Mouse (Mus musculus) heart, embryonic 11.5 days (tissue): ENCODE data around the gene Rgs7bp. TPM values are rescaled to one million over a fixed set of nuclear protein-coding genes. Genes with fewer than 3 reads are reported as not detected.
A peak's percentile ranks its signal among the peaks of the same experiment; 100 is the strongest.

Experiments used
- ATAC-seq: fragments of 200-750 bp; cut with Nextera tagmentation; replicated peaks from 2 replicates; pipeline ENCODE4 v1.8.0; 2017; ENCODE audit warnings: moderate library complexity; ENCODE audit not compliant: insufficient number of reproducible peaks, low FRiP score, low TSS enrichment
- H3K27ac ChIP-seq: fragments of 300-500 bp; sonication (generic); 2 replicates; pipeline ENCODE4 v1.5.1; 2014; ENCODE audit warnings: mild to moderate bottlenecking, low read depth, low read length
- H3K27me3 ChIP-seq: fragments of 300-500 bp; sonication (generic); 2 replicates; pipeline ENCODE4 v1.6.1; 2014; ENCODE audit warnings: mild to moderate bottlenecking, low read length, mixed read lengths; ENCODE audit not compliant: control insufficient read depth, insufficient read depth
- H3K36me3 ChIP-seq: fragments of 300-500 bp; sonication (generic); 2 replicates; pipeline ENCODE4 v1.6.1; 2014; ENCODE audit warnings: mild to moderate bottlenecking, low read length, moderate library complexity, mixed read lengths; ENCODE audit not compliant: control insufficient read depth, insufficient read depth
- H3K4me1 ChIP-seq: fragments of 300-500 bp; sonication (generic); 2 replicates; pipeline ENCODE4 v1.6.1; 2014; ENCODE audit warnings: low read length; ENCODE audit not compliant: control insufficient read depth, insufficient read depth
- H3K4me2 ChIP-seq: fragments of 300-500 bp; sonication (generic); 2 replicates; pipeline ENCODE4 v1.6.1; 2014; ENCODE audit warnings: mild to moderate bottlenecking, moderate library complexity
- H3K4me3 ChIP-seq: fragments of 300-500 bp; sonication (generic); 2 replicates; pipeline ENCODE4 v1.5.1; 2014; ENCODE audit warnings: low read depth, low read length
- H3K9ac ChIP-seq: fragments of 300-500 bp; sonication (generic); 2 replicates; pipeline ENCODE4 v1.6.1; 2014; ENCODE audit warnings: mild to moderate bottlenecking, low read depth, low read length, moderate library complexity
- H3K9me3 ChIP-seq: fragments of 300-500 bp; sonication (generic); replicated peaks from 2 replicates; pipeline ENCODE4 v1.6.1; 2016; ENCODE audit warnings: low read length; ENCODE audit not compliant: control insufficient read depth
- WGBS: fragments of 180-500 bp; shearing (Covaris S2); extraction: QIAGEN DNeasy Blood & Tissue Kit; methylation state at CpG from one replicate; pipeline ENCODE4 v1.1.7; 2014; ENCODE audit not compliant: insufficient replicate concordance; 5-methylcytosine and 5-hydroxymethylcytosine counted together
- polyA plus RNA-seq: library from polyadenylated mRNA; unstranded; fragments of >200 nt; fragmentation: Nextera tagmentation; extraction: Ambion mirVana; gene quantifications from 2 replicates; pipeline ENCODE4 v1.2.1, GENCODE M21; 2014

The Rgs7bp gene
- polyA plus RNA-seq, 1 experiment from 2014 or later = 3.4 TPM

GRCm38 (mm10) chr13:105055374-105055773 lies 644 bp upstream of the Rgs7bp start:
- Histone ChIP-seq H3K9ac (no peak overlapping the region), H3K27me3 (no peaks in the 10 kb centered on the region), H3K4me1 (no peaks in the 10 kb centered on the region), H3K36me3 (no peaks in the 10 kb centered on the region), H3K9me3 (no peaks in the 10 kb centered on the region), H3K4me3 (peak overlapping the region; percentile 67), H3K27ac (no peak overlapping the region), H3K4me2 (peak overlapping the region; percentile 77)
- no peak; the same call in 1 of the 2 replicates for ATAC-seq
- WGBS = 20% methylated on average over 5 of the region's 5 CpGs

GRCm38 (mm10) chr13:105054941-105055309 lies 195 bp upstream of the Rgs7bp start:
- H3K27me3 ChIP-seq = no peaks in the 10 kb centered on the region
- H3K27ac ChIP-seq = no peak overlapping the region
- no peaks in the 10 kb centered on the region for H3K4me1 ChIP-seq
- ATAC-seq = no peak
- peak overlapping the region; percentile 72 for H3K9ac ChIP-seq
- no peaks in the 10 kb centered on the region for H3K36me3 ChIP-seq
- H3K4me3 ChIP-seq = peak overlapping the region; percentile 67
- H3K9me3 ChIP-seq = no peaks in the 10 kb centered on the region
- 1% methylated on average over 8 of the region's 8 CpGs for WGBS
- H3K4me2 ChIP-seq = peak overlapping the region; percentile 77

- H3K4me3 ChIP-seq = peak overlapping the region; percentile 67
- 0 out of 2 replicates have a peak overlapping the region, but pooled peaks have one; percentile 60 for H3K27ac ChIP-seq
- peak overlapping the region; percentile 77 for H3K4me2 ChIP-seq
- peak; percentile 27; the same call in 1 of the 2 replicates for ATAC-seq
- H3K36me3 ChIP-seq = no peaks in the 10 kb centered on the region
- 1% methylated on average over 12 of the region's 12 CpGs for WGBS
- no peaks in the 10 kb centered on the region for H3K9me3 ChIP-seq
- peaks cover under 1% of the 10 kb centered on the region; the same call in 1 of the 2 replicates for H3K4me1 ChIP-seq
- H3K9ac ChIP-seq = peak overlapping the region; percentile 72
- H3K27me3 ChIP-seq = no peaks in the 10 kb centered on the region
Measured at GRCm38 (mm10) chr13:105053618-105054017, 1.1 kb downstream of the Rgs7bp start.

GRCm38 (mm10) chr13:105051432-105051831 lies 3.3 kb downstream of the Rgs7bp start:
- ATAC-seq = no peak
- Histone ChIP-seq H3K27me3 (no peaks in the 10 kb centered on the region), H3K4me1 (peaks cover 7% of the 10 kb centered on the region), H3K36me3 (no peaks in the 10 kb centered on the region), H3K4me2 (0 out of 2 replicates have a peak overlapping the region, but pooled peaks have one; percentile 22), H3K4me3 (no peak overlapping the region), H3K9me3 (no peaks in the 10 kb centered on the region), H3K9ac (no peak overlapping the region), H3K27ac (no peak overlapping the region)
- WGBS = 42% methylated on average over 6 of the region's 6 CpGs

GRCm38 (mm10) chr13:105048662-105049061 lies 6.1 kb downstream of the Rgs7bp start:
- no peak overlapping the region for H3K4me3 ChIP-seq
- H3K27me3 ChIP-seq = no peaks in the 10 kb centered on the region
- H3K36me3 ChIP-seq = no peaks in the 10 kb centered on the region
- peaks cover 7% of the 10 kb centered on the region for H3K4me1 ChIP-seq
- no peak overlapping the region for H3K9ac ChIP-seq
- 0 out of 2 replicates have a peak, but pooled peaks have one; percentile 57 for ATAC-seq
- no peak overlapping the region for H3K27ac ChIP-seq
- no peaks in the 10 kb centered on the region for H3K9me3 ChIP-seq
- H3K4me2 ChIP-seq = no peak overlapping the region
- WGBS = 45% methylated on average over 8 of the region's 8 CpGs

- WGBS = 45% methylated on average over 9 of the region's 9 CpGs
- Histone ChIP-seq H3K9ac (no peak overlapping the region), H3K4me3 (no peak overlapping the region)
Measured at GRCm38 (mm10) chr13:105047377-105047776, 7.4 kb downstream of the Rgs7bp start.

GRCm38 (mm10) chr13:105043882-105044281 lies 10.8 kb downstream of the Rgs7bp start:
- no peak overlapping the region for H3K4me2 ChIP-seq
- H3K4me3 ChIP-seq = no peak overlapping the region
- H3K9me3 ChIP-seq = no peaks in the 10 kb centered on the region
- H3K4me1 ChIP-seq = peaks cover 7% of the 10 kb centered on the region
- no peak overlapping the region for H3K27ac ChIP-seq
- 59% methylated on average over 3 of the region's 3 CpGs for WGBS
- no peak for ATAC-seq
- H3K36me3 ChIP-seq = no peaks in the 10 kb centered on the region
- no peak overlapping the region for H3K9ac ChIP-seq
- H3K27me3 ChIP-seq = no peaks in the 10 kb centered on the region

More at GRCm38 (mm10) chr13:105047377-105047776, 7.4 kb downstream of the Rgs7bp start:
- Histone ChIP-seq H3K4me2 (peak overlapping the region; percentile 15; the same call in 1 of the 2 replicates), H3K9me3 (no peaks in the 10 kb centered on the region), H3K27me3 (no peaks in the 10 kb centered on the region), H3K27ac (no peak overlapping the region), H3K36me3 (no peaks in the 10 kb centered on the region), H3K4me1 (peaks cover 7% of the 10 kb centered on the region)
- no peak for ATAC-seq

- Histone ChIP-seq H3K4me2 (no peak overlapping the region), H3K4me3 (no peak overlapping the region)
- WGBS = 72% methylated on average over 5 of the region's 5 CpGs
Measured at GRCm38 (mm10) chr13:105038334-105038733, 16.4 kb downstream of the Rgs7bp start.

GRCm38 (mm10) chr13:105037816-105038215 lies 16.9 kb downstream of the Rgs7bp start:
- Histone ChIP-seq H3K27ac (no peak overlapping the region), H3K27me3 (no peaks in the 10 kb centered on the region), H3K4me2 (no peak overlapping the region), H3K4me3 (no peak overlapping the region), H3K36me3 (no peaks in the 10 kb centered on the region), H3K9ac (no peak overlapping the region), H3K4me1 (no peaks in the 10 kb centered on the region), H3K9me3 (no peaks in the 10 kb centered on the region)
- no peak for ATAC-seq
- WGBS = 84% methylated on average over 12 of the region's 12 CpGs

More at GRCm38 (mm10) chr13:105038334-105038733, 16.4 kb downstream of the Rgs7bp start:
- Histone ChIP-seq H3K36me3 (no peaks in the 10 kb centered on the region), H3K9ac (no peak overlapping the region), H3K27ac (no peak overlapping the region), H3K4me1 (no peaks in the 10 kb centered on the region), H3K27me3 (no peaks in the 10 kb centered on the region), H3K9me3 (no peaks in the 10 kb centered on the region)
- ATAC-seq = no peak
